Comparison of ENCODE assay signal across 22 mouse cellular contexts in the genomic region with DNA sequence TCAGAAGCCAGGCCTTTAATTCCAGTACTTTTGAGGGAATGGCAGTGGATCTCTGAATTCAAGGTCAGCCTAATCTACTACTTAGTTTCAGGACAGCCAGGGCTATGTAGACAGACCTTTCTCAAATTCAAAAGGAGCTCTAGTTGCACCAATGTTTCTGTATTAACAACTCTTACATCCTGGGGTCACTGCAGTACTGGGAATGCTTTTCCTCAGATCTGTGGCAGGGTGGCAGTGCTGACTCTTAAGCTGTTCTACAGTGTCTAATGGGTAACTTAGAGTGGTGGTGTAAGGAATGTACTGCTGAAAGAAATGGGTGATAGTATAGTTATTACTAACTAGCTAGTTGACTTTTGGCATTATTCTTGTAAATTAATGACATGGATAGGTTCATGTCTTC. TPM values are rescaled to one million over a fixed set of nuclear protein-coding genes. Genes with fewer than 3 reads are reported as not detected.
DNase-seq lines count a peak whose midpoint lies in the region; ATAC-seq and TF ChIP-seq lines count a peak whose summit lies in the region.
"Had no signal": no experiment of that assay in that cellular context is flagged by ENCODE, and none has a peak within 500 bp of the region (broad histone marks: within the 10 kb centered on the region; RNA-seq: fewer than 3 reads in every experiment).

No protein-coding gene starts in this region.

- no peak for TF ChIP-seq CTCF in cerebellum, adult 2 months (IDR thresholded peaks at IDR 0.05; ENCODE audit: borderline replicate concordance, insufficient read depth, low read depth, low read length)

- peaks cover 47% of the 10 kb centered on the region for H3K4me1 ChIP-seq in megakaryocyte, embryonic 14.5 days
- H3K4me1 ChIP-seq in liver, embryonic 13.5 days (replicated peaks), result peaks cover 36% of the 10 kb centered on the region
- H3K4me1 ChIP-seq in cerebellum, adult 2 months (ENCODE audit: control insufficient read depth, insufficient read depth, low read length), result no peaks in the 10 kb centered on the region; the same call in 1 of the 2 replicates

- no peak for TF ChIP-seq POLR2A in cerebellum, adult 2 months (IDR thresholded peaks at IDR 0.05; ENCODE audit: borderline replicate concordance, insufficient read depth, low read length)

- H3K36me3 ChIP-seq in megakaryocyte, embryonic 14.5 days (replicated peaks; ENCODE audit: low read length), result no peaks in the 10 kb centered on the region
- H3K36me3 ChIP-seq in liver, embryonic 13.5 days, result no peaks in the 10 kb centered on the region
- H3K36me3 ChIP-seq: embryonic facial prominence, embryonic 10.5 days; hindbrain, embryonic 10.5 days; limb, embryonic 12.5 days had no signal

- peak overlapping the region; percentile 97 for H3K4me2 ChIP-seq in liver, embryonic 13.5 days
- H3K4me2 ChIP-seq: forebrain, embryonic 13.5 days; limb, embryonic 12.5 days; lung, embryonic 14.5 days had no signal

- ATAC-seq in megakaryocyte, adult 5-6 weeks (ENCODE audit: poor library complexity, severe bottlenecking), result no peak
- no peak for ATAC-seq in liver, embryonic 13.5 days (ENCODE audit: low read depth)
- ATAC-seq: activated CD4-positive, CD25-positive, alpha-beta regulatory T cell, adult 4 months; forebrain, embryonic 13.5 days; Patski had no signal

- no peak overlapping the region; the same call in 1 of the 2 replicates for H3K9ac ChIP-seq in liver, embryonic 13.5 days
- H3K9ac ChIP-seq: forebrain, embryonic 13.5 days; limb, embryonic 12.5 days; lung, embryonic 14.5 days had no signal

- no peaks in the 10 kb centered on the region for H3K9me3 ChIP-seq in megakaryocyte, embryonic 14.5 days
- no peaks in the 10 kb centered on the region for H3K9me3 ChIP-seq in liver, embryonic 13.5 days (replicated peaks)
- H3K9me3 ChIP-seq: embryonic facial prominence, embryonic 10.5 days; forebrain, embryonic 13.5 days; hindbrain, embryonic 10.5 days had no signal

- no peaks in the 10 kb centered on the region for H3K27me3 ChIP-seq in megakaryocyte, embryonic 14.5 days (replicated peaks)
- peaks cover 12% of the 10 kb centered on the region for H3K27me3 ChIP-seq in liver, embryonic 13.5 days
- H3K27me3 ChIP-seq in cerebellum, adult 2 months (ENCODE audit: control insufficient read depth, insufficient read depth, low read length), result no peaks in the 10 kb centered on the region
- H3K27me3 ChIP-seq: Patski had no signal

- peak overlapping the region; percentile 54 for H3K4me3 ChIP-seq in megakaryocyte, embryonic 14.5 days (replicated peaks)
- no peak overlapping the region for H3K4me3 ChIP-seq in liver, embryonic 13.5 days (replicated peaks)
- H3K4me3 ChIP-seq in cerebellum, adult 2 months (replicated peaks; ENCODE audit: insufficient read depth, low read depth, low read length), result no peak overlapping the region
- H3K4me3 ChIP-seq: embryonic facial prominence, embryonic 10.5 days; forebrain, embryonic 13.5 days; hindbrain, embryonic 10.5 days; limb, embryonic 12.5 days had no signal

- no peak overlapping the region for H3K27ac ChIP-seq in liver, embryonic 13.5 days
- no peak overlapping the region for H3K27ac ChIP-seq in cerebellum, adult 2 months (ENCODE audit: insufficient read depth, low read length)
- H3K27ac ChIP-seq: embryonic facial prominence, embryonic 10.5 days; forebrain, embryonic 13.5 days; hindbrain, embryonic 10.5 days; limb, embryonic 12.5 days had no signal

- peak; percentile 28 for DNase-seq in kidney, adult 11 months
- no peak for DNase-seq in kidney, postnatal 10 days
- DNase-seq in adipocyte (ENCODE audit: low spot score), result peak; percentile 50
- DNase-seq in liver, embryonic 13.5 days, result no peak
- DNase-seq in B cell, adult 2 months, result no peak
- no peak for DNase-seq in cerebellum, adult 2 months
- DNase-seq: cerebellum, postnatal 25 days; layer of hippocampus, adult 9-11 months; lung, embryonic 14.5 days; midbrain, embryonic 14.5 days; right cerebral cortex, adult 18-20 months; thymus, adult 18-20 months had no signal

RNA-seq across cellular contexts. Expression of gene Larp1b, which starts 3.0 kb away (rescaled TPM):
- 20.7 and 31.6 TPM in 2 replicates for polyA plus RNA-seq in megakaryocyte, embryonic 14.5 days (2012; ENCODE audit: insufficient read depth, low replicate concordance)
- total RNA-seq in megakaryocyte, adult 5-6 weeks (2015), result 24.3 and 28.5 TPM in 2 replicates
- total RNA-seq in megakaryocyte, adult 5-6 weeks (2017), result 33.7 and 93.0 TPM in 2 replicates
- 7.8 and 8.4 TPM in 2 replicates for polyA plus RNA-seq in liver, embryonic 13.5 days (2015; fragmentation: Nextera tagmentation; extraction: Ambion mirVana)
- polyA plus RNA-seq in cerebellum, adult 2 months (2012; rRNA removed), result 20.4 and 21.9 TPM in 2 replicates

RNA-seq across cellular contexts. Expression of gene 1700034I23Rik, which starts 50.3 kb away (rescaled TPM):
- not detected in 2 replicates for polyA plus RNA-seq in megakaryocyte, embryonic 14.5 days (2012; ENCODE audit: insufficient read depth, low replicate concordance)
- not detected in 2 replicates for total RNA-seq in megakaryocyte, adult 5-6 weeks (2015)
- total RNA-seq in megakaryocyte, adult 5-6 weeks (2017), result 0.26 TPM in 1 of 2 replicates, not detected in the other
- polyA plus RNA-seq in liver, embryonic 13.5 days (2015; fragmentation: Nextera tagmentation; extraction: Ambion mirVana), result 0.05 TPM in 1 of 2 replicates, not detected in the other
- 0.23 and 0.33 TPM in 2 replicates for polyA plus RNA-seq in cerebellum, adult 2 months (2012; rRNA removed)
- total RNA-seq: adrenal gland, postnatal 4 days; granulocyte monocyte progenitor cell, adult 5-6 weeks had no signal

Comparison
In these comparisons a context has a peak if more than half of its experiments do, and no peak if none do; other contexts are left out.
1. DNase-seq: peak in kidney, adult 11 months (single experiment) and adipocyte (single experiment); none in kidney, postnatal 10 days (single experiment), liver, embryonic 13.5 days (single experiment), B cell, adult 2 months (0 of 2) and cerebellum, adult 2 months (0 of 2).